Mouse (Mus musculus): ENCODE data around the gene Camkk2. TPM values are rescaled to one million over a fixed set of nuclear protein-coding genes. Genes with fewer than 3 reads are reported as not detected.

Camkk2 gene
- polyA plus RNA-seq (2012; ENCODE audit: insufficient read depth, insufficient read length, low replicate concordance, missing spikeins) = not detected in 2 replicates

DNA sequence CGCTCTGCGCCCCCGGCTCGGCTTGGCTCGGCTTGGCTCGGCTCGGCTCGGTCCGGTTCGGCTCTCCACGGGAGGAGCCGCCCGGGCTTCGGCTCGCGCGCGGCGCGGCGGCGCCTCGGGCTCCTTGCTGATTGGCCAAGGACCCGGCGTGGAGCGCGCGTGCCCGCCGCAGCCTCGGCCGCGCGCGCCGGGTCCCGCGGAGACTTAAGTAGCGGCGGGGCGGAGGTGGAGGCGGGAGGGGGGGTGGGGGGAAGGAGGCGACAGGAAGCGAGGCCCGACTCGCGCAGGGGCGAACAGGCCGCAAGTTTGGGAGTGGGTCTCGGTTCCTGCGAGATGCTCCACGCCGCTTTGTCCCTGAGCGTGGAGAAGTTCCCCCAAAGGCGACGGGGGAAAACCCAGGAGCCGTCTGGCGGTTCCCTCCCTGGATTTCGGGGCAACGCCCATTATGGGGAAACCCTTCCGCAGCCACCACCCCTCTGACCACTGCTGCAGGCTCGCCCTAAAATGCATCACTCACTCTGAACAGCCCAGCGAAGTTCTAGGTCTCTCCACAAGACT is at the start of gene Camkk2:
TSS of gene Camkk2 (minus strand) at position 133 of the 558 bp plus-strand sequence.
- 1% methylated on average over 57 of the region's 63 CpGs for WGBS
- TF ChIP-seq POLR2A (IDR thresholded peaks at IDR 0.05; ENCODE audit: insufficient read depth, low read depth, low read length) (peak; percentile 33; the same call in 1 of the 2 replicates), CTCF (IDR thresholded peaks at IDR 0.05; ENCODE audit: insufficient read depth, low read depth, low read length) (no peak)
- Histone ChIP-seq H3K27ac (ENCODE audit: insufficient read depth, low read depth, low read length) (no peak within 1 kb of the TSS), H3K4me3 (ENCODE audit: insufficient read depth, low read depth, low read length) (peak within 1 kb of the TSS; percentile 49), H3K4me1 (ENCODE audit: control insufficient read depth, insufficient read depth, low read length) (peaks cover 35% of the 10 kb centered on the region)

- no peak overlapping the region for H3K27ac ChIP-seq (ENCODE audit: insufficient read depth, low read depth, low read length)
- no peak for TF ChIP-seq POLR2A (IDR thresholded peaks at IDR 0.05; ENCODE audit: insufficient read depth, low read depth, low read length)
- TF ChIP-seq CTCF (IDR thresholded peaks at IDR 0.05; ENCODE audit: insufficient read depth, low read depth, low read length) = no peak
- 78% methylated on average over 8 of the region's 8 CpGs for WGBS
Measured at GRCm38 (mm10) chr5:122825099-122825498, 45.9 kb upstream of the Camkk2 start.

GRCm38 (mm10) chr5:122824450-122824849 is 45.2 kb upstream of the Camkk2 start:
- Histone ChIP-seq H3K27ac (ENCODE audit: insufficient read depth, low read depth, low read length) (no peak overlapping the region), H3K4me3 (ENCODE audit: insufficient read depth, low read depth, low read length) (no peak overlapping the region), H3K4me1 (ENCODE audit: control insufficient read depth, insufficient read depth, low read length) (no peaks in the 10 kb centered on the region)
- no peak for TF ChIP-seq POLR2A (IDR thresholded peaks at IDR 0.05; ENCODE audit: insufficient read depth, low read depth, low read length)
- no peak for TF ChIP-seq CTCF (IDR thresholded peaks at IDR 0.05; ENCODE audit: insufficient read depth, low read depth, low read length)
- 78% methylated on average over 6 of the region's 6 CpGs for WGBS

More at GRCm38 (mm10) chr5:122825099-122825498, 45.9 kb upstream of the Camkk2 start:
- Histone ChIP-seq H3K4me3 (ENCODE audit: insufficient read depth, low read depth, low read length) (no peak overlapping the region), H3K4me1 (ENCODE audit: control insufficient read depth, insufficient read depth, low read length) (no peaks in the 10 kb centered on the region)

- 75% methylated on average over 1 of the region's 1 CpGs for WGBS
Measured at GRCm38 (mm10) chr5:122823976-122824375, 44.8 kb upstream of the Camkk2 start.

GRCm38 (mm10) chr5:122822441-122822840 is 43.2 kb upstream of the Camkk2 start:
- no peaks in the 10 kb centered on the region for H3K4me1 ChIP-seq (ENCODE audit: control insufficient read depth, insufficient read depth, low read length)
- no peak for TF ChIP-seq CTCF (IDR thresholded peaks at IDR 0.05; ENCODE audit: insufficient read depth, low read depth, low read length)
- TF ChIP-seq POLR2A (IDR thresholded peaks at IDR 0.05; ENCODE audit: insufficient read depth, low read depth, low read length) = no peak
- H3K4me3 ChIP-seq (ENCODE audit: insufficient read depth, low read depth, low read length) = no peak overlapping the region
- WGBS = 92% methylated on average over 4 of the region's 4 CpGs
- no peak overlapping the region for H3K27ac ChIP-seq (ENCODE audit: insufficient read depth, low read depth, low read length)

More at GRCm38 (mm10) chr5:122823976-122824375, 44.8 kb upstream of the Camkk2 start:
- H3K27ac ChIP-seq (ENCODE audit: insufficient read depth, low read depth, low read length) = no peak overlapping the region
- TF ChIP-seq CTCF (IDR thresholded peaks at IDR 0.05; ENCODE audit: insufficient read depth, low read depth, low read length) (no peak), POLR2A (IDR thresholded peaks at IDR 0.05; ENCODE audit: insufficient read depth, low read depth, low read length) (no peak)
- no peaks in the 10 kb centered on the region for H3K4me1 ChIP-seq (ENCODE audit: control insufficient read depth, insufficient read depth, low read length)
- H3K4me3 ChIP-seq (ENCODE audit: insufficient read depth, low read depth, low read length) = no peak overlapping the region

DNA sequence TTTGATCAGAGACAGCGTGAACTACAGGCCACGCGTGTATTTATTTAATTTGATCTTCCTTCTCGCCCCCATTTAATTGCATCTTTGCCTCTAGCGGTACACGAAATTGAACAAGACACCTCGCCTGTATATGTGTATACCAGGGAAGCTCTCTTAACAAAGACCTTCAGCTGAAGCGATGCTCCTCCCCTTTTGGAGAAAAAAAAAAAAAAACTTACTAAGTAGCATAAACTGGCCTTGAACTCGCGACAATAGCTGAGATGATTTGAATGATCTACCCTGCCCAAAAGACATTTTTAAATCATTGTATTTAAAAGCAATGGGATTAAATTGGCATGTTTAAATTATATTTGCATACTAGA is 42.3 kb upstream of the Camkk2 start:
- WGBS = 0% methylated on average over 10 of the region's 10 CpGs
- H3K27ac ChIP-seq (ENCODE audit: insufficient read depth, low read depth, low read length) = peak overlapping the region; percentile 81
- TF ChIP-seq CTCF (IDR thresholded peaks at IDR 0.05; ENCODE audit: insufficient read depth, low read depth, low read length) (no peak), POLR2A (IDR thresholded peaks at IDR 0.05; ENCODE audit: insufficient read depth, low read depth, low read length) (no peak)
- no peaks in the 10 kb centered on the region for H3K4me1 ChIP-seq (ENCODE audit: control insufficient read depth, insufficient read depth, low read length)
- peak overlapping the region; percentile 88 for H3K4me3 ChIP-seq (ENCODE audit: insufficient read depth, low read depth, low read length)

GRCm38 (mm10) chr5:122820777-122821523 is 41.7 kb upstream of the Camkk2 start, which contains the start of gene Anapc5:
Gene Anapc5, minus strand, starts transcription at chr5:122821339.
- H3K27ac ChIP-seq (ENCODE audit: insufficient read depth, low read depth, low read length) = peak within 1 kb of the TSS; percentile 81
- H3K4me1 ChIP-seq (ENCODE audit: control insufficient read depth, insufficient read depth, low read length) = no peaks in the 10 kb centered on the region
- TF ChIP-seq POLR2A (IDR thresholded peaks at IDR 0.05; ENCODE audit: insufficient read depth, low read depth, low read length) = peak; percentile 82; the same call in 1 of the 2 replicates
- no peak for TF ChIP-seq CTCF (IDR thresholded peaks at IDR 0.05; ENCODE audit: insufficient read depth, low read depth, low read length)
- under 1% methylated on average over 55 of the region's 55 CpGs for WGBS
- H3K4me3 ChIP-seq (ENCODE audit: insufficient read depth, low read depth, low read length) = peak within 1 kb of the TSS; percentile 88

DNA sequence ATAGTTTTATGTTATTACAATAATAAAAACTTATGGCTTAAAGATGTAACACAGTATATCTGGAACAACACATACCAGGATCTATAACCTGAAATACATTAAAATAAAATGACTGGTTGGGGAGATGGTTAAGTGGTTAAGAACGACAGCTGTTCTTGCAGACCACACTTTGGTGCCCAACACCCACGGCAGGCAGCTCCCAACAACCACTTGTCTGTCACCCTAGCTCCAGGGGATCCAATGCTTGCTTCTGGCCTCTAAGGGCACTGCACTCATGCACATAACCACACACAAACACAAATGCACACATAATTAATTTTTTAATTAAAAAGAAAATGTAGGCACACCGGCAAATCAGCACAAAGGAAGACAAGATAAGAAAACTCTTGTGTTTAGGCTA is 33.5 kb upstream of the Camkk2 start:
- WGBS = 85% methylated on average over 3 of the region's 3 CpGs
- Histone ChIP-seq H3K4me1 (ENCODE audit: control insufficient read depth, insufficient read depth, low read length) (no peaks in the 10 kb centered on the region), H3K27ac (ENCODE audit: insufficient read depth, low read depth, low read length) (no peak overlapping the region), H3K4me3 (ENCODE audit: insufficient read depth, low read depth, low read length) (no peak overlapping the region)
- TF ChIP-seq POLR2A (IDR thresholded peaks at IDR 0.05; ENCODE audit: insufficient read depth, low read depth, low read length) (no peak), CTCF (IDR thresholded peaks at IDR 0.05; ENCODE audit: insufficient read depth, low read depth, low read length) (no peak)

Measured in olfactory bulb, adult 2 months (tissue).